Comparison of ENCODE assay signal across 8 mouse cellular contexts in genomic region chr16:17797812-17798311, GRCm38 (mm10). TPM values are rescaled to one million over a fixed set of nuclear protein-coding genes. Genes with fewer than 3 reads are reported as not detected.
DNase-seq lines count a peak whose midpoint lies in the region; ATAC-seq and TF ChIP-seq lines count a peak whose summit lies in the region.

No protein-coding gene starts in this region.

- ATAC-seq in forebrain, postnatal 0 days = no peak
- ATAC-seq in liver, embryonic 11.5 days (replicated peaks; ENCODE audit: low FRiP score) = no peak
- 0 out of 2 replicates have a peak, but pooled peaks have one; percentile 0 for ATAC-seq in stomach, embryonic 16.5 days (ENCODE audit: insufficient read depth, low FRiP score)

- H3K4me2 ChIP-seq in forebrain, postnatal 0 days (ENCODE audit: low read depth) = peak overlapping the region; percentile 90
- peak overlapping the region; percentile 72 for H3K4me2 ChIP-seq in liver, embryonic 11.5 days
- H3K4me2 ChIP-seq in stomach, embryonic 16.5 days (ENCODE audit: low read depth, low read length) = peak overlapping the region; percentile 71

- intact Hi-C loops in heart, adult 2 months (cut with DNase I) = loop anchor here (5.0 kb wide), 1 partner anchor 36 kb away; no protein-coding TSS in a partner anchor
- intact Hi-C loops in heart, postnatal 36 days (cut with DNase I) = no loop called here

- no peaks in the 10 kb centered on the region for H3K9me3 ChIP-seq in forebrain, postnatal 0 days (ENCODE audit: low read length)
- H3K9me3 ChIP-seq in liver, embryonic 11.5 days (ENCODE audit: control insufficient read depth, low read length) = no peaks in the 10 kb centered on the region
- no peaks in the 10 kb centered on the region for H3K9me3 ChIP-seq in stomach, embryonic 16.5 days (replicated peaks; ENCODE audit: control insufficient read depth, low read length)

- DNase-seq in heart, adult 2 months = peak in 1 of 2 experiments; percentile 65
- DNase-seq in heart, postnatal 36 days = no peak
- peak; percentile 63 for DNase-seq in MN1 (ENCODE audit: low spot score)
- DNase-seq in forebrain, postnatal 0 days = peak; percentile 29
- no peak for DNase-seq in liver, embryonic 11.5 days (ENCODE audit: low spot score)
- no peak for DNase-seq in ovary, postnatal 36 days (ENCODE audit: low spot score)
- no peak for DNase-seq in adrenal gland, adult 18-20 months (ENCODE audit: low spot score in 2 of 2)

- peaks cover 2% of the 10 kb centered on the region for H3K4me1 ChIP-seq in heart, adult 2 months (ENCODE audit: control insufficient read depth, insufficient read depth, low read length)
- H3K4me1 ChIP-seq in forebrain, postnatal 0 days (ENCODE audit: insufficient read depth) = peaks cover 7% of the 10 kb centered on the region; the same call in 1 of the 2 replicates
- peaks cover 24% of the 10 kb centered on the region for H3K4me1 ChIP-seq in liver, embryonic 11.5 days (replicated peaks; ENCODE audit: control insufficient read depth, insufficient read depth, low read length)
- peaks cover 33% of the 10 kb centered on the region for H3K4me1 ChIP-seq in stomach, embryonic 16.5 days (ENCODE audit: control insufficient read depth, insufficient read depth, low read length)

- H3K4me3 ChIP-seq in heart, adult 2 months = peak overlapping the region; percentile 59
- H3K4me3 ChIP-seq in forebrain, postnatal 0 days (ENCODE audit: low read depth, low read length) = peak overlapping the region; percentile 41
- peak overlapping the region; percentile 62 for H3K4me3 ChIP-seq in liver, embryonic 11.5 days (ENCODE audit: low read depth, low read length)
- H3K4me3 ChIP-seq in stomach, embryonic 16.5 days (replicated peaks; ENCODE audit: low read length) = peak overlapping the region; percentile 73

- H3K9ac ChIP-seq in heart, adult 2 months (ENCODE audit: low read depth, low read length) = peak overlapping the region; percentile 85
- 0 out of 2 replicates have a peak overlapping the region, but pooled peaks have one; percentile 47 for H3K9ac ChIP-seq in forebrain, postnatal 0 days
- peak overlapping the region; percentile 66 for H3K9ac ChIP-seq in liver, embryonic 11.5 days (ENCODE audit: low read depth, low read length)
- H3K9ac ChIP-seq in stomach, embryonic 16.5 days (ENCODE audit: low read length) = peak overlapping the region; percentile 88

- no peaks in the 10 kb centered on the region for H3K79me2 ChIP-seq in heart, adult 2 months (replicated peaks; ENCODE audit: control insufficient read depth, insufficient read depth, low read length)

- no peak for TF ChIP-seq EP300 in heart, adult 2 months (IDR thresholded peaks at IDR 0.05; ENCODE audit: insufficient read depth, low read depth, low read length)

- peaks cover 6% of the 10 kb centered on the region for H3K27me3 ChIP-seq in heart, adult 2 months (ENCODE audit: control insufficient read depth, insufficient read depth, low read length)
- peaks cover 50% of the 10 kb centered on the region for H3K27me3 ChIP-seq in forebrain, postnatal 0 days (ENCODE audit: insufficient read depth, low read length)
- H3K27me3 ChIP-seq in liver, embryonic 11.5 days (replicated peaks; ENCODE audit: control insufficient read depth, insufficient read depth, low read length) = peaks cover 78% of the 10 kb centered on the region
- H3K27me3 ChIP-seq in stomach, embryonic 16.5 days (ENCODE audit: control insufficient read depth, insufficient read depth, low read length) = peaks cover 27% of the 10 kb centered on the region

- no peak for TF ChIP-seq POLR2A in heart, adult 2 months (IDR thresholded peaks at IDR 0.05; ENCODE audit: insufficient read depth, low read depth, low read length)

- WGBS in heart, adult 2 months = 12% methylated on average over 29 of the region's 29 CpGs
- WGBS in forebrain, postnatal 0 days = 6% methylated on average over 29 of the region's 29 CpGs
- WGBS in liver, embryonic 11.5 days = 7% methylated on average over 29 of the region's 29 CpGs
- 3% methylated on average over 29 of the region's 29 CpGs for WGBS in stomach, embryonic 16.5 days

- H3K36me3 ChIP-seq in heart, adult 2 months (ENCODE audit: control insufficient read depth, insufficient read depth, low read length) = no peaks in the 10 kb centered on the region
- peaks cover 5% of the 10 kb centered on the region; the same call in 1 of the 2 replicates for H3K36me3 ChIP-seq in forebrain, postnatal 0 days (ENCODE audit: insufficient read depth)
- H3K36me3 ChIP-seq in liver, embryonic 11.5 days (ENCODE audit: control insufficient read depth, insufficient read depth, low read length) = no peaks in the 10 kb centered on the region
- H3K36me3 ChIP-seq in stomach, embryonic 16.5 days (ENCODE audit: control insufficient read depth, insufficient read depth, low read length) = no peaks in the 10 kb centered on the region

- TF ChIP-seq CTCF in heart, adult 2 months (IDR thresholded peaks at IDR 0.05) = no peak
- no peak for TF ChIP-seq CTCF in forebrain, postnatal 0 days (IDR thresholded peaks at IDR 0.05; ENCODE audit: low read depth)

- peak overlapping the region; percentile 81 for H3K27ac ChIP-seq in heart, adult 2 months
- no peak overlapping the region for H3K27ac ChIP-seq in forebrain, postnatal 0 days (ENCODE audit: low read depth, low read length)
- H3K27ac ChIP-seq in liver, embryonic 11.5 days (ENCODE audit: low read depth, low read length) = peak overlapping the region; percentile 83
- H3K27ac ChIP-seq in stomach, embryonic 16.5 days (ENCODE audit: low read length) = peak overlapping the region; percentile 96

RNA-seq across cellular contexts. Expression of gene Scarf2, which starts 0.8 kb away (rescaled TPM):
- total RNA-seq in heart, adult 2 months (2021) = 1 to 10 TPM; 4.1 to 5.2 TPM
- 10.8 and 13.4 TPM in 2 replicates for polyA plus RNA-seq in heart, adult 2 months (2012; rRNA removed)
- total RNA-seq in heart, postnatal 36 days (2021) = 1 to 10 TPM; 4.5 to 4.9 TPM
- 6.2 and 10.6 TPM in 2 replicates for total RNA-seq in forebrain, postnatal 0 days (2014; rRNA removed)
- polyA plus RNA-seq in forebrain, postnatal 0 days (2015; fragmentation: Nextera tagmentation; extraction: Ambion mirVana) = 1.9 and 2.1 TPM in 2 replicates
- 5.8 and 6.9 TPM in 2 replicates for polyA plus RNA-seq in liver, embryonic 11.5 days (2014; fragmentation: Nextera tagmentation; extraction: Ambion mirVana)
- 4.8 and 7.3 TPM in 2 replicates for polyA plus RNA-seq in stomach, embryonic 16.5 days (2015; fragmentation: Nextera tagmentation; extraction: Ambion mirVana)
- total RNA-seq in adrenal gland, adult 18-20 months (2021) = 10 to 100 TPM in 1 of 2 experiments, 1 to 10 TPM in 1; 9.5 to 11.7 TPM

RNA-seq across cellular contexts. Expression of gene B830017H08Rik, which starts 35.1 kb away (rescaled TPM):
- total RNA-seq in heart, adult 2 months (2021) = not detected
- polyA plus RNA-seq in heart, adult 2 months (2012; rRNA removed) = not detected in 2 replicates
- total RNA-seq in heart, postnatal 36 days (2021) = not detected
- 4.5 and 5.9 TPM in 2 replicates for total RNA-seq in forebrain, postnatal 0 days (2014; rRNA removed)
- 6.8 TPM in 2 replicates for polyA plus RNA-seq in forebrain, postnatal 0 days (2015; fragmentation: Nextera tagmentation; extraction: Ambion mirVana)
- polyA plus RNA-seq in liver, embryonic 11.5 days (2014; fragmentation: Nextera tagmentation; extraction: Ambion mirVana) = not detected in 2 replicates
- polyA plus RNA-seq in stomach, embryonic 16.5 days (2015; fragmentation: Nextera tagmentation; extraction: Ambion mirVana) = not detected in 2 replicates
- not detected for total RNA-seq in adrenal gland, adult 18-20 months (2021)

RNA-seq across cellular contexts. Expression of gene Klhl22, which starts 38.4 kb away (rescaled TPM):
- total RNA-seq in heart, adult 2 months (2021) = 10 to 100 TPM; 17.3 to 18.6 TPM
- polyA plus RNA-seq in heart, adult 2 months (2012; rRNA removed) = 23.6 and 30.2 TPM in 2 replicates
- 10 to 100 TPM; 17.2 to 20.2 TPM for total RNA-seq in heart, postnatal 36 days (2021)
- total RNA-seq in forebrain, postnatal 0 days (2014; rRNA removed) = 117 and 162 TPM in 2 replicates
- 69.6 and 73.8 TPM in 2 replicates for polyA plus RNA-seq in forebrain, postnatal 0 days (2015; fragmentation: Nextera tagmentation; extraction: Ambion mirVana)
- 47.5 and 49.3 TPM in 2 replicates for polyA plus RNA-seq in liver, embryonic 11.5 days (2014; fragmentation: Nextera tagmentation; extraction: Ambion mirVana)
- polyA plus RNA-seq in stomach, embryonic 16.5 days (2015; fragmentation: Nextera tagmentation; extraction: Ambion mirVana) = 56.7 and 57.7 TPM in 2 replicates
- total RNA-seq in adrenal gland, adult 18-20 months (2021) = 10 to 100 TPM; 29.8 to 38.3 TPM

RNA-seq across cellular contexts. Expression of gene Car15, which starts 40.3 kb away (rescaled TPM):
- 1 to 10 TPM; 1.6 to 2.9 TPM for total RNA-seq in heart, adult 2 months (2021)
- polyA plus RNA-seq in heart, adult 2 months (2012; rRNA removed) = 4.6 and 5.2 TPM in 2 replicates
- total RNA-seq in heart, postnatal 36 days (2021) = 1 to 10 TPM; 2.1 TPM
- total RNA-seq in forebrain, postnatal 0 days (2014; rRNA removed) = 4.2 and 7.5 TPM in 2 replicates
- polyA plus RNA-seq in forebrain, postnatal 0 days (2015; fragmentation: Nextera tagmentation; extraction: Ambion mirVana) = 1.8 and 1.9 TPM in 2 replicates
- 1.1 and 1.9 TPM in 2 replicates for polyA plus RNA-seq in liver, embryonic 11.5 days (2014; fragmentation: Nextera tagmentation; extraction: Ambion mirVana)
- polyA plus RNA-seq in stomach, embryonic 16.5 days (2015; fragmentation: Nextera tagmentation; extraction: Ambion mirVana) = 2.4 and 3.7 TPM in 2 replicates
- total RNA-seq in adrenal gland, adult 18-20 months (2021) = 1 to 10 TPM; 1.8 to 2.2 TPM

Comparison
In these comparisons a context has a peak if more than half of its experiments do, and no peak if none do; other contexts are left out.
1. DNase-seq: peak in MN1 (single experiment) and forebrain, postnatal 0 days (single experiment); none in heart, postnatal 36 days (0 of 2), liver, embryonic 11.5 days (single experiment), ovary, postnatal 36 days (single experiment) and adrenal gland, adult 18-20 months (0 of 2).
2. Peak in every context shown above with its lines, with median percentiles within 50 percentile points of each other: H3K4me3 ChIP-seq, H3K9ac ChIP-seq and H3K4me2 ChIP-seq.